Mouse (Mus musculus) lung, postnatal 0 days (tissue): ENCODE measurements at regions not wholly inside any gene's neighbourhood (a gene's known extent, or its start where the extent isn't known, plus 50 kb on each side); places are given as distances from the start of the nearest gene placed in this dataset.

Source experiments
- CTCF ChIP-seq: IDR thresholded peaks from 2 replicates; pipeline ENCODE4 v1.5.1; 2016; ENCODE audit warnings: antibody characterized with exemption, mild to moderate bottlenecking
- EP300 ChIP-seq: IDR thresholded peaks from 2 replicates; pipeline ENCODE4 v1.6.1; 2016; ENCODE audit warnings: antibody characterized with exemption, mild to moderate bottlenecking, control low read depth

- no peak for TF ChIP-seq EP300
- TF ChIP-seq CTCF = no peak
These were observed 94.5 kb upstream of the Paip1 start for GRCm38 (mm10) chr13:119333915-119334314.
